Mouse (Mus musculus): Measurements from ENCODE around the gene Olfr1280. TPM values are rescaled to one million over a fixed set of nuclear protein-coding genes. Genes with fewer than 3 reads are reported as not detected.

The Olfr1280 gene
- not detected for polyA plus RNA-seq (2014; fragmentation: Illumina TruSeq; extraction: RNeasy Lipid Tissue Mini Kit (QIAGEN cat#74804); ENCODE audit: insufficient read depth, low read depth, low replicate concordance)

GRCm38 (mm10) chr2:111313717-111314116, at the start of gene Olfr1280:
Gene Olfr1280 (plus strand): TSS chr2:111314017.

GRCm38 (mm10) chr2:111274006-111274405, 39.8 kb upstream of the Olfr1280 start, which contains the start of gene Olfr1277:
Gene Olfr1277 (minus strand): TSS chr2:111274106.

GRCm38 (mm10) chr2:111289836-111290235, 24.0 kb upstream of the Olfr1280 start, which contains the start of gene Olfr1278:
Gene Olfr1278 (plus strand): TSS chr2:111290136.

DNA sequence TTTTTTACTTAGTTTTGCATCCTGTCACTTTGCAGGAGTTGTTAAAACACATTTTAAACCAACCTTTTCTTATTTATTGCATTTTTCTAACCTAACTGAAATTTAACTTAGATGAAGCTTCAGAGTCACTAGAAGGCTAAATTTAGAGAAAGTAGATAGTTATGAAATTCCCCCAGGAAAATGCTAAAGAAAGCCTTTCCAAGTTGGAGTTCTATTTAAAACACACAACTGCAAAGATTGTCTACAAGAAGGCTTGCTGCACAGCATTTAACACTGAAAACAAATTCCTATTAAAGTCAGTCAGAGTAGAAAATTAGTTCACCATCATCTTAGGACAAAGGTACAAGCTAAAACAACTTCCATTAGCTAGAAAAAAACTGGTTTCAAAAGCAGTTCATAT, 13.4 kb upstream of the Olfr1280 start, which contains the start of gene Olfr1279:
TSS of gene Olfr1279 (plus strand) at position 262 of the 400 bp plus-strand sequence.

GRCm38 (mm10) chr2:111326220-111326619, 12.4 kb downstream of the Olfr1280 start, which contains the start of gene Olfr1281:
Gene Olfr1281 (plus strand): TSS chr2:111326520.

GRCm38 (mm10) chr2:111335976-111336375, 22.2 kb downstream of the Olfr1280 start, which contains the start of gene Olfr1282:
Gene Olfr1282 (minus strand): TSS chr2:111336076.

GRCm38 (mm10) chr2:111366490-111366889, 52.7 kb downstream of the Olfr1280 start, which contains the start of gene Olfr1283:
Gene Olfr1283 (plus strand): TSS chr2:111366790.

DNA sequence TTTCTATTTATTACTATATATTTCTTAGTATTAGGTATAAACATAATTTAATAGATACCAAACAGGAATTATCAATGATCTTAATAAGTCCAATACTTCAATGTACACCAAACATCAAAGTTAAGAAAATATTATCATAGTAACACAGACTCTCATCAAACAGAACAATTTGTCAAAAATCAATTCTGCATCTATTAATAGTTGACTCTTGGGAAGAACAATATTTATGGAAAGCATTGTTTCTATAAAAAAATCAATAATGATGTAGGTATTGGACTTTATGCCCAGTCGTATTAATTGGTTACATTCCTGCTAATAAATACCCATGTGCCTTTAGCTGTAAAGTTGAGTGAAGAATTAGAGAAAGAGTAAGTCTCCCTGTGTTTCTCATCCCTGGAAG, 61.4 kb downstream of the Olfr1280 start, which contains the start of gene Olfr1284:
TSS of gene Olfr1284 (plus strand) at position 301 of the 400 bp plus-strand sequence.

Other genes starting within 250 kb of the Olfr1280 start
- gene Gm13941, start 208.0 kb upstream of the Olfr1280 start, polyA plus RNA-seq (2014; fragmentation: Illumina TruSeq; extraction: RNeasy Lipid Tissue Mini Kit (QIAGEN cat#74804); ENCODE audit: insufficient read depth, low read depth, low replicate concordance): not detected
- not detected for gene Gm15130, start 161.1 kb upstream of the Olfr1280 start, polyA plus RNA-seq (2014; fragmentation: Illumina TruSeq; extraction: RNeasy Lipid Tissue Mini Kit (QIAGEN cat#74804); ENCODE audit: insufficient read depth, low read depth, low replicate concordance)
- gene 4930430A15Rik, start 84.4 kb upstream of the Olfr1280 start, polyA plus RNA-seq (2014; fragmentation: Illumina TruSeq; extraction: RNeasy Lipid Tissue Mini Kit (QIAGEN cat#74804); ENCODE audit: insufficient read depth, low read depth, low replicate concordance): not detected
- not detected for gene Olfr1275, start 78.7 kb upstream of the Olfr1280 start, polyA plus RNA-seq (2014; fragmentation: Illumina TruSeq; extraction: RNeasy Lipid Tissue Mini Kit (QIAGEN cat#74804); ENCODE audit: insufficient read depth, low read depth, low replicate concordance)
- gene Olfr1276, start 59.5 kb upstream of the Olfr1280 start, polyA plus RNA-seq (2014; fragmentation: Illumina TruSeq; extraction: RNeasy Lipid Tissue Mini Kit (QIAGEN cat#74804); ENCODE audit: insufficient read depth, low read depth, low replicate concordance): not detected
- not detected for gene Olfr1277, start 39.9 kb upstream of the Olfr1280 start, polyA plus RNA-seq (2014; fragmentation: Illumina TruSeq; extraction: RNeasy Lipid Tissue Mini Kit (QIAGEN cat#74804); ENCODE audit: insufficient read depth, low read depth, low replicate concordance)
- gene Olfr1278, start 23.9 kb upstream of the Olfr1280 start, polyA plus RNA-seq (2014; fragmentation: Illumina TruSeq; extraction: RNeasy Lipid Tissue Mini Kit (QIAGEN cat#74804); ENCODE audit: insufficient read depth, low read depth, low replicate concordance): not detected
- not detected for gene Olfr1279, start 13.4 kb upstream of the Olfr1280 start, polyA plus RNA-seq (2014; fragmentation: Illumina TruSeq; extraction: RNeasy Lipid Tissue Mini Kit (QIAGEN cat#74804); ENCODE audit: insufficient read depth, low read depth, low replicate concordance)
- gene Olfr1281, start 12.5 kb downstream of the Olfr1280 start, polyA plus RNA-seq (2014; fragmentation: Illumina TruSeq; extraction: RNeasy Lipid Tissue Mini Kit (QIAGEN cat#74804); ENCODE audit: insufficient read depth, low read depth, low replicate concordance): not detected
- gene Olfr1282, start 22.1 kb downstream of the Olfr1280 start, polyA plus RNA-seq (2014; fragmentation: Illumina TruSeq; extraction: RNeasy Lipid Tissue Mini Kit (QIAGEN cat#74804); ENCODE audit: insufficient read depth, low read depth, low replicate concordance): not detected
- not detected for gene Olfr1283, start 52.8 kb downstream of the Olfr1280 start, polyA plus RNA-seq (2014; fragmentation: Illumina TruSeq; extraction: RNeasy Lipid Tissue Mini Kit (QIAGEN cat#74804); ENCODE audit: insufficient read depth, low read depth, low replicate concordance)
- gene Olfr1284, start 61.5 kb downstream of the Olfr1280 start, polyA plus RNA-seq (2014; fragmentation: Illumina TruSeq; extraction: RNeasy Lipid Tissue Mini Kit (QIAGEN cat#74804); ENCODE audit: insufficient read depth, low read depth, low replicate concordance): not detected
- gene Olfr1286, start 109.1 kb downstream of the Olfr1280 start, polyA plus RNA-seq (2014; fragmentation: Illumina TruSeq; extraction: RNeasy Lipid Tissue Mini Kit (QIAGEN cat#74804); ENCODE audit: insufficient read depth, low read depth, low replicate concordance): not detected
- not detected for gene Olfr1287, start 135.1 kb downstream of the Olfr1280 start, polyA plus RNA-seq (2014; fragmentation: Illumina TruSeq; extraction: RNeasy Lipid Tissue Mini Kit (QIAGEN cat#74804); ENCODE audit: insufficient read depth, low read depth, low replicate concordance)
- gene Olfr1288, start 160.1 kb downstream of the Olfr1280 start, polyA plus RNA-seq (2014; fragmentation: Illumina TruSeq; extraction: RNeasy Lipid Tissue Mini Kit (QIAGEN cat#74804); ENCODE audit: insufficient read depth, low read depth, low replicate concordance): not detected
- not detected for gene Olfr1289, start 166.8 kb downstream of the Olfr1280 start, polyA plus RNA-seq (2014; fragmentation: Illumina TruSeq; extraction: RNeasy Lipid Tissue Mini Kit (QIAGEN cat#74804); ENCODE audit: insufficient read depth, low read depth, low replicate concordance)
- not detected for gene Olfr1290, start 179.8 kb downstream of the Olfr1280 start, polyA plus RNA-seq (2014; fragmentation: Illumina TruSeq; extraction: RNeasy Lipid Tissue Mini Kit (QIAGEN cat#74804); ENCODE audit: insufficient read depth, low read depth, low replicate concordance)
- not detected for gene Olfr1291-ps1, start 183.2 kb downstream of the Olfr1280 start, polyA plus RNA-seq (2014; fragmentation: Illumina TruSeq; extraction: RNeasy Lipid Tissue Mini Kit (QIAGEN cat#74804); ENCODE audit: insufficient read depth, low read depth, low replicate concordance)
- gene Olfr1293-ps, start 211.2 kb downstream of the Olfr1280 start, polyA plus RNA-seq (2014; fragmentation: Illumina TruSeq; extraction: RNeasy Lipid Tissue Mini Kit (QIAGEN cat#74804); ENCODE audit: insufficient read depth, low read depth, low replicate concordance): not detected
- not detected for gene Olfr1294, start 226.3 kb downstream of the Olfr1280 start, polyA plus RNA-seq (2014; fragmentation: Illumina TruSeq; extraction: RNeasy Lipid Tissue Mini Kit (QIAGEN cat#74804); ENCODE audit: insufficient read depth, low read depth, low replicate concordance)